Mouse (Mus musculus) C2C12 (cell line): ENCODE data around the gene Nhlrc3.

Experiments used
- CTCF ChIP-seq: IDR thresholded peaks from one replicate; pipeline ENCODE4 v1.5.1; 2011; ENCODE audit not compliant: control insufficient read depth, insufficient read depth, insufficient read length
- MYOD1 ChIP-seq: IDR thresholded peaks from one replicate; pipeline ENCODE4 v1.6.1; 2011; ENCODE audit warnings: low read depth; ENCODE audit not compliant: control insufficient read depth, insufficient read length

GRCm38 (mm10) chr3:53463765-53464114 is 608 bp upstream of the Nhlrc3 start:
- TF ChIP-seq CTCF (no peak), MYOD1 (no peak)
